Mouse (Mus musculus) myocyte (in vitro differentiated cells): ENCODE measurements at regions not wholly inside any gene's neighbourhood (a gene's known extent, or its start where the extent isn't known, plus 50 kb on each side); places are given as distances from the start of the nearest gene placed in this dataset.

Source experiments
- CEBPB ChIP-seq: IDR thresholded peaks from 2 replicates; pipeline ENCODE4 v1.6.1; 2011; ENCODE audit warnings: mild to moderate bottlenecking, moderate library complexity; ENCODE audit not compliant: poor library complexity, insufficient read depth, severe bottlenecking
- E2F4 ChIP-seq: IDR thresholded peaks from one replicate; pipeline ENCODE4 v1.6.1; 2011; ENCODE audit warnings: mild to moderate bottlenecking, control low read depth, moderate library complexity; ENCODE audit not compliant: insufficient read depth
- MAX ChIP-seq: IDR thresholded peaks from one replicate; pipeline ENCODE4 v1.6.1; 2011; ENCODE audit warnings: low read depth, mild to moderate bottlenecking, control low read depth
- MYOD1 ChIP-seq, 3 experiments: IDR thresholded peaks; one replicate each; pipeline ENCODE4 v1.6.1; 2011; ENCODE audit warnings: control low read depth in 2 of 3, low read depth in 2 of 3, mild to moderate bottlenecking in 2 of 3, moderate library complexity in 1 of 3; ENCODE audit not compliant: insufficient read length in 2 of 3, control insufficient read depth in 1 of 3
- MYOG ChIP-seq, 3 experiments: IDR thresholded peaks; one replicate each; pipeline ENCODE4 v1.6.1; 2011; ENCODE audit warnings: control low read depth in 2 of 3, low read depth in 2 of 3, mild to moderate bottlenecking in 2 of 3; ENCODE audit not compliant: insufficient read length in 2 of 3, control insufficient read depth in 1 of 3, insufficient read depth in 1 of 3
- POLR2A ChIP-seq: IDR thresholded peaks from one replicate; pipeline ENCODE4 v1.6.1; 2011; ENCODE audit warnings: low read depth, mild to moderate bottlenecking, control low read depth, moderate library complexity; ENCODE audit not compliant: insufficient read length
- POLR2AphosphoS2 ChIP-seq: IDR thresholded peaks from one replicate; pipeline ENCODE4 v1.6.1; 2011; ENCODE audit warnings: low read depth, control low read depth; ENCODE audit not compliant: insufficient read length
- REST ChIP-seq: IDR thresholded peaks from one replicate; pipeline ENCODE4 v1.6.1; 2011; ENCODE audit warnings: mild to moderate bottlenecking, control low read depth, moderate library complexity; ENCODE audit not compliant: insufficient read depth, insufficient read length
- SRF ChIP-seq: IDR thresholded peaks from one replicate; pipeline ENCODE4 v1.6.1; 2011; ENCODE audit warnings: low read depth; ENCODE audit not compliant: control insufficient read depth, insufficient read length
- TCF12 ChIP-seq: IDR thresholded peaks from one replicate; pipeline ENCODE4 v1.6.1; 2011; ENCODE audit warnings: mild to moderate bottlenecking, control low read depth; ENCODE audit not compliant: poor library complexity, insufficient read depth, severe bottlenecking
- TCF3 ChIP-seq: IDR thresholded peaks from one replicate; pipeline ENCODE4 v1.6.1; 2011; ENCODE audit warnings: low read depth, control low read depth; ENCODE audit not compliant: insufficient read length
- USF1 ChIP-seq: IDR thresholded peaks from one replicate; pipeline ENCODE4 v1.6.1; 2011; ENCODE audit warnings: low read depth, mild to moderate bottlenecking, control low read depth, moderate library complexity

DNA sequence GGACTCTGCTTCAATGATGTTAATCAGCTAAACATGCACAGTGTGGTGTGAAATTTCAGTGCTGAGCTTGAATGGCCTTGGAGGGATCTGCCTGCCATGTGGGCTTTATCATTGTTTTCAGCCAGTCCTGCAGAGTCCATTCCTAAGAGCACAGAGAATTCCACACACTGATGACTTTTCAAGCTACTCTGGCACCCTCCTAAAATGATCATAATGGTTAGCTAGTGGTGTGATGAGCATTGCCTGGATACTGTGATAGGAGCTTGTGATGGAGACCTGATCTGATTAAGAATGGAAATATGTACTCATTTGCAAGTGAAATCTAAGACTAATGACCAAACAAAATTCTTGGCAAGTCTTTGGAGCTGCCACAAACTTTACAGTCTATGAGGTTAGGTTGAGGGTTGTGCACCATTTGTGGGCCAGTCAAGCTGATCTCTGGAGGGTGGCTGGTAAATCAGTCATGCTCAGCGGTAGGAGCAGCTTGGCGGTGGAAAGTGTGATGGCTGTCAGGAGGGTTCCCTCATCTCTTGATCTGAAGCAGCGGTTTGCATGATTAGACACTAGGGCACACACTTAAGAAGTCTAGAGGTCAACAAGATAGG lies 91.0 kb upstream of the Cep162 start:
- TF ChIP-seq REST (no peak), TCF3 (no peak), POLR2A (no peak), E2F4 (no peak), POLR2AphosphoS2 (no peak), USF1 (no peak), TCF12 (no peak), MAX (no peak), MYOG (IDR thresholded peaks at IDR 0.05; ENCODE audit: control insufficient read depth in 1 of 3, insufficient read depth in 1 of 3, insufficient read length in 2 of 3, low read depth in 2 of 3) (no peak), SRF (no peak), CEBPB (no peak), MYOD1 (IDR thresholded peaks at IDR 0.05; ENCODE audit: control insufficient read depth in 1 of 3, insufficient read length in 2 of 3, low read depth in 2 of 3) (no peak)
